Mouse (Mus musculus) cortical plate, adult 2 months (tissue): ENCODE data around the gene Trir. TPM values are rescaled to one million over a fixed set of nuclear protein-coding genes. Genes with fewer than 3 reads are reported as not detected.

Experiments used
- H3K27ac ChIP-seq: fragments of 200-500 bp; 2 replicates; pipeline ENCODE4 v1.5.1; 2012; ENCODE audit warnings: low read length, control low read depth, inconsistent platforms; ENCODE audit not compliant: insufficient read depth
- H3K4me1 ChIP-seq: fragments of 200-500 bp; 2 replicates; pipeline ENCODE4 v1.6.1; 2011; ENCODE audit warnings: low read length; ENCODE audit not compliant: control insufficient read depth, insufficient read depth
- H3K4me3 ChIP-seq: fragments of 200-500 bp; 2 replicates; pipeline ENCODE4 v1.5.1; 2011; ENCODE audit warnings: mild to moderate bottlenecking, low read length, control low read depth; ENCODE audit not compliant: insufficient read depth
- CTCF ChIP-seq: fragments of 200-500 bp; IDR thresholded peaks from 2 replicates; pipeline ENCODE4 v1.5.1; 2011; ENCODE audit warnings: mild to moderate bottlenecking, control low read depth, low read length; ENCODE audit not compliant: insufficient read depth; ENCODE audit errors: extremely low read depth
- POLR2A ChIP-seq: fragments of 200-500 bp; IDR thresholded peaks from 2 replicates; pipeline ENCODE4 v1.6.1; 2011; ENCODE audit warnings: mild to moderate bottlenecking, low read length, control low read depth; ENCODE audit not compliant: insufficient read depth; ENCODE audit errors: extremely low read depth
- polyA plus RNA-seq: library from polyadenylated mRNA; depleted of rRNA; stranded (reverse); fragments of >200 nt; gene quantifications from 2 replicates; pipeline ENCODE4 v1.2.3, GENCODE M21; 2012

Gene Trir
- polyA plus RNA-seq, 1 experiment, result 119 TPM

GRCm38 (mm10) chr8:84990836-84991235 lies 35.8 kb upstream of the Trir start:
- TF ChIP-seq CTCF (no peak), POLR2A (no peak)
- Histone ChIP-seq H3K27ac (no peak overlapping the region), H3K4me1 (peaks cover 6% of the 10 kb centered on the region; the same call in 1 of the 2 replicates), H3K4me3 (peak overlapping the region; percentile 43)

GRCm38 (mm10) chr8:84994375-84994774 lies 32.2 kb upstream of the Trir start:
- TF ChIP-seq POLR2A (no peak), CTCF (no peak)
- H3K4me1 ChIP-seq, result 0 out of 2 replicates have a peak, but pooled peaks cover 2% of the 10 kb centered on the region
- H3K27ac ChIP-seq, result no peak overlapping the region
- no peak overlapping the region for H3K4me3 ChIP-seq

- no peak overlapping the region for H3K4me3 ChIP-seq
- no peak overlapping the region for H3K27ac ChIP-seq
- TF ChIP-seq POLR2A, result no peak
- TF ChIP-seq CTCF, result no peak
- 0 out of 2 replicates have a peak, but pooled peaks cover 2% of the 10 kb centered on the region for H3K4me1 ChIP-seq
Observed at GRCm38 (mm10) chr8:84995680-84996079, 30.9 kb upstream of the Trir start.

- H3K27ac ChIP-seq, result no peak overlapping the region
- H3K4me1 ChIP-seq, result no peaks in the 10 kb centered on the region
- no peak for TF ChIP-seq POLR2A
- TF ChIP-seq CTCF, result no peak
Observed at GRCm38 (mm10) chr8:84996978-84997377, 29.6 kb upstream of the Trir start.

GRCm38 (mm10) chr8:84997649-84998295 lies 28.9 kb upstream of the Trir start:
- Histone ChIP-seq H3K27ac (no peak overlapping the region), H3K4me3 (no peak overlapping the region)
- TF ChIP-seq CTCF, result peak; percentile 94
- TF ChIP-seq POLR2A, result peak; percentile 15; the same call in 1 of the 2 replicates

More at GRCm38 (mm10) chr8:84996978-84997377, 29.6 kb upstream of the Trir start:
- no peak overlapping the region for H3K4me3 ChIP-seq

GRCm38 (mm10) chr8:85007686-85008085 lies 18.9 kb upstream of the Trir start:
- Histone ChIP-seq H3K27ac (no peak overlapping the region), H3K4me3 (no peak overlapping the region), H3K4me1 (no peaks in the 10 kb centered on the region)
- no peak for TF ChIP-seq POLR2A

More at GRCm38 (mm10) chr8:84997649-84998295, 28.9 kb upstream of the Trir start:
- H3K4me1 ChIP-seq, result no peaks in the 10 kb centered on the region

GRCm38 (mm10) chr8:85011242-85011641 lies 15.4 kb upstream of the Trir start:
- no peak overlapping the region for H3K27ac ChIP-seq
- no peaks in the 10 kb centered on the region for H3K4me1 ChIP-seq
- TF ChIP-seq POLR2A (no peak), CTCF (no peak)
- no peak overlapping the region for H3K4me3 ChIP-seq

GRCm38 (mm10) chr8:85013230-85013840 lies 13.3 kb upstream of the Trir start:
- H3K27ac ChIP-seq, result no peak overlapping the region
- peak; percentile 59; the same call in 1 of the 2 replicates for TF ChIP-seq POLR2A
- peak; percentile 62 for TF ChIP-seq CTCF
- no peaks in the 10 kb centered on the region for H3K4me1 ChIP-seq
- H3K4me3 ChIP-seq, result peak overlapping the region; percentile 27

GRCm38 (mm10) chr8:85014431-85014830 lies 12.2 kb upstream of the Trir start, which contains the start of gene Best2:
Gene Best2 (minus strand): TSS chr8:85014531.
- Histone ChIP-seq H3K27ac (no peak within 1 kb of the TSS), H3K4me1 (no peaks in the 10 kb centered on the region), H3K4me3 (peak within 1 kb of the TSS; percentile 27)
- TF ChIP-seq CTCF, result no peak
- TF ChIP-seq POLR2A, result no peak

GRCm38 (mm10) chr8:85016724-85017123 lies 9.9 kb upstream of the Trir start:
- no peak overlapping the region for H3K4me3 ChIP-seq
- H3K4me1 ChIP-seq, result no peaks in the 10 kb centered on the region
- H3K27ac ChIP-seq, result no peak overlapping the region
- TF ChIP-seq CTCF (no peak), POLR2A (no peak)
